Comparison of ENCODE assay signal across 12 mouse cellular contexts in the genomic region with DNA sequence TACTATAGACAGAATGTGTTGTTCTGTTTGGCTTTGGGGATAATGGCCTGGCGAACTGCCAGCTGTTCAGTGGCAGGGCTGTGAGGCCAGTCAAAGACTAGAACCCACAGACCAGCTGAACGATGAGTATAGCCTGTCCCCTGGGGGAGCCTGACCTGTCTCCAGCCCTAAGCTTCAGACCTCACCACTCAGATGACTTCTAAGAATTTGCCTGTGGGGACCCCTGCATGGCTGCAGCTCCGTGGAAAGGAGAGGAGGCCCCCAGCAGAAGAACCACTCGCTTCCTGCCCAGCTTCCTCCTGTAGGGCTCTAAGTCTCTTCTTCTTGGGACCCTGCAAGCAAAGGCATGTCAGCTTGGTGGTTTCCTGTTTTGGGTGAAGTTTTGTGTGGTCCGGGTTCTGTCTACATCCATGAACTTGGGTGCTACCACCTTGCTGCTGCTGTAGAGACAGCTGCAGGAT. TPM values are rescaled to one million over a fixed set of nuclear protein-coding genes. Genes with fewer than 3 reads are reported as not detected.
DNase-seq lines count a peak whose midpoint lies in the region; ATAC-seq and TF ChIP-seq lines count a peak whose summit lies in the region.
"Had no signal": no experiment of that assay in that cellular context is flagged by ENCODE, and none has a peak within 500 bp of the region (broad histone marks: within the 10 kb centered on the region; RNA-seq: fewer than 3 reads in every experiment).

No protein-coding gene starts in this region.

- H3K9ac ChIP-seq in lung, embryonic 14.5 days, result no peak overlapping the region
- no peak overlapping the region for H3K9ac ChIP-seq in lung, postnatal 0 days (replicated peaks; ENCODE audit: low read depth)
- H3K9ac ChIP-seq in forebrain, embryonic 13.5 days, result no peak overlapping the region
- H3K9ac ChIP-seq: forebrain, postnatal 0 days; hindbrain, embryonic 13.5 days; neural tube, embryonic 13.5 days had no signal

- H3K4me3 ChIP-seq in lung, embryonic 14.5 days (ENCODE audit: low read depth, low read length), result no peak overlapping the region
- H3K4me3 ChIP-seq in lung, postnatal 0 days (ENCODE audit: low read depth, low read length), result no peak overlapping the region
- no peak overlapping the region for H3K4me3 ChIP-seq in forebrain, embryonic 13.5 days
- H3K4me3 ChIP-seq: hindbrain, embryonic 13.5 days; neural tube, embryonic 13.5 days had no signal

- no peaks in the 10 kb centered on the region for H3K27me3 ChIP-seq in lung, embryonic 14.5 days (ENCODE audit: insufficient read depth, low read length)
- no peaks in the 10 kb centered on the region for H3K27me3 ChIP-seq in lung, postnatal 0 days (replicated peaks; ENCODE audit: insufficient read depth, low read length)
- H3K27me3 ChIP-seq in forebrain, embryonic 13.5 days, result no peaks in the 10 kb centered on the region
- H3K27me3 ChIP-seq: hindbrain, embryonic 13.5 days; neural tube, embryonic 13.5 days had no signal

- H3K4me1 ChIP-seq in lung, embryonic 14.5 days (ENCODE audit: insufficient read depth), result no peaks in the 10 kb centered on the region
- no peaks in the 10 kb centered on the region for H3K4me1 ChIP-seq in lung, postnatal 0 days (ENCODE audit: insufficient read depth, low read depth, low read length)
- H3K4me1 ChIP-seq in forebrain, embryonic 13.5 days, result peaks cover 9% of the 10 kb centered on the region; the same call in 1 of the 2 replicates

- TF ChIP-seq CTCF in lung, embryonic 14.5 days (IDR thresholded peaks at IDR 0.05; ENCODE audit: low read depth), result no peak
- TF ChIP-seq CTCF in lung, postnatal 0 days (IDR thresholded peaks at IDR 0.05), result no peak

- H3K36me3 ChIP-seq in lung, embryonic 14.5 days (ENCODE audit: insufficient read depth), result no peaks in the 10 kb centered on the region
- 0 out of 2 replicates have a peak, but pooled peaks cover 8% of the 10 kb centered on the region for H3K36me3 ChIP-seq in lung, postnatal 0 days (ENCODE audit: insufficient read depth, low read length)
- no peaks in the 10 kb centered on the region for H3K36me3 ChIP-seq in forebrain, embryonic 13.5 days (ENCODE audit: poor library complexity, severe bottlenecking)
- H3K36me3 ChIP-seq: hindbrain, embryonic 13.5 days; neural tube, embryonic 13.5 days had no signal

- no peak overlapping the region for H3K4me2 ChIP-seq in lung, embryonic 14.5 days
- no peak overlapping the region for H3K4me2 ChIP-seq in lung, postnatal 0 days (replicated peaks; ENCODE audit: low read depth, low read length)
- no peak overlapping the region for H3K4me2 ChIP-seq in forebrain, embryonic 13.5 days
- H3K4me2 ChIP-seq: hindbrain, embryonic 13.5 days; neural tube, embryonic 13.5 days had no signal

- WGBS in lung, embryonic 14.5 days, result 68% methylated on average over 5 of the region's 5 CpGs
- 63% methylated on average over 5 of the region's 5 CpGs for WGBS in lung, postnatal 0 days
- WGBS in forebrain, embryonic 13.5 days, result 79% methylated on average over 5 of the region's 5 CpGs

- TF ChIP-seq EP300 in lung, postnatal 0 days (IDR thresholded peaks at IDR 0.05), result no peak

- no peak for ATAC-seq in cerebellum, adult (ENCODE audit: insufficient number of reproducible peaks, low FRiP score, low TSS enrichment)
- ATAC-seq in lung, embryonic 14.5 days (ENCODE audit: insufficient read depth), result peak; percentile 47; the same call in 1 of the 2 replicates
- no peak for ATAC-seq in lung, postnatal 0 days
- no peak for ATAC-seq in forebrain, embryonic 13.5 days

- H3K27ac ChIP-seq in lung, embryonic 14.5 days (ENCODE audit: low read depth), result 0 out of 2 replicates have a peak overlapping the region, but pooled peaks have one; percentile 2
- no peak overlapping the region for H3K27ac ChIP-seq in lung, postnatal 0 days (ENCODE audit: low read length)
- no peak overlapping the region for H3K27ac ChIP-seq in forebrain, embryonic 13.5 days
- H3K27ac ChIP-seq: hindbrain, embryonic 13.5 days; neural tube, embryonic 13.5 days had no signal

- peak; percentile 33 to 54 for DNase-seq in cerebellum, postnatal 14 days
- DNase-seq in lung, embryonic 14.5 days, result peak; percentile 73
- no peak for DNase-seq in lung, postnatal 0 days (ENCODE audit: low spot score)
- peak; percentile 62 for DNase-seq in induced T-regulatory cell, adult 2 months (ENCODE audit: low read depth)
- peak; percentile 83 for DNase-seq in thymus, postnatal 0 days (ENCODE audit: low spot score)
- no peak for DNase-seq in urinary bladder, postnatal 14 days (ENCODE audit: low spot score)
- DNase-seq: kidney, postnatal 25 days had no signal

- H3K9me3 ChIP-seq in lung, embryonic 14.5 days (ENCODE audit: low read depth, low read length), result no peaks in the 10 kb centered on the region
- no peaks in the 10 kb centered on the region for H3K9me3 ChIP-seq in lung, postnatal 0 days (ENCODE audit: low read length)
- H3K9me3 ChIP-seq in forebrain, embryonic 13.5 days (replicated peaks), result no peaks in the 10 kb centered on the region
- H3K9me3 ChIP-seq: hindbrain, embryonic 13.5 days; neural tube, embryonic 13.5 days had no signal

RNA-seq across cellular contexts. Expression of a gene that starts 24.0 kb away (rescaled TPM):
- polyA plus RNA-seq in lung, embryonic 14.5 days (2014; fragmentation: Nextera tagmentation; extraction: Ambion mirVana), result 4.3 and 6.7 TPM in 2 replicates
- polyA plus RNA-seq in lung, postnatal 0 days (2015; fragmentation: Nextera tagmentation; extraction: Ambion mirVana), result 13.7 and 19.7 TPM in 2 replicates
- 14.0 and 15.2 TPM in 2 replicates for polyA plus RNA-seq in thymus, postnatal 0 days (2015; fragmentation: Nextera tagmentation; extraction: Ambion mirVana)
- 1.2 and 1.3 TPM in 2 replicates for polyA plus RNA-seq in forebrain, embryonic 13.5 days (2015; fragmentation: Nextera tagmentation; extraction: Ambion mirVana)

RNA-seq across cellular contexts. Expression of a gene that starts 28.9 kb away (rescaled TPM):
- 0.74 and 1.2 TPM in 2 replicates for polyA plus RNA-seq in lung, embryonic 14.5 days (2014; fragmentation: Nextera tagmentation; extraction: Ambion mirVana)
- 2.3 and 3.2 TPM in 2 replicates for polyA plus RNA-seq in lung, postnatal 0 days (2015; fragmentation: Nextera tagmentation; extraction: Ambion mirVana)
- polyA plus RNA-seq in thymus, postnatal 0 days (2015; fragmentation: Nextera tagmentation; extraction: Ambion mirVana), result 0.31 and 0.52 TPM in 2 replicates
- polyA plus RNA-seq in forebrain, embryonic 13.5 days (2015; fragmentation: Nextera tagmentation; extraction: Ambion mirVana), result 2.0 and 4.2 TPM in 2 replicates

Comparison
In these comparisons a context has a peak if more than half of its experiments do, and no peak if none do; other contexts are left out.
1. DNase-seq: peak in cerebellum, postnatal 14 days (2 of 2), lung, embryonic 14.5 days (single experiment), induced T-regulatory cell, adult 2 months (single experiment) and thymus, postnatal 0 days (single experiment); none in lung, postnatal 0 days (single experiment) and urinary bladder, postnatal 14 days (single experiment).